Mouse (Mus musculus) heart, adult 2 months (tissue): Measurements from ENCODE around the gene Plcd1.
A peak's percentile ranks its signal among the peaks of the same experiment; 100 is the strongest.

ENCODE experiments used
- CTCF ChIP-seq: fragments of 200-600 bp; IDR thresholded peaks from 2 replicates; pipeline ENCODE4 v1.8.1; 2022; ENCODE audit warnings: antibody characterized with exemption, mild to moderate bottlenecking, moderate library complexity
- EP300 ChIP-seq: fragments of 200-500 bp; IDR thresholded peaks from 2 replicates; pipeline ENCODE4 v1.6.1; 2011; ENCODE audit warnings: low read depth, low read length, control low read depth; ENCODE audit not compliant: insufficient read depth
- POLR2A ChIP-seq: fragments of 200-500 bp; IDR thresholded peaks from 2 replicates; pipeline ENCODE4 v1.6.1; 2011; ENCODE audit warnings: mild to moderate bottlenecking, low read depth, low read length, control low read depth; ENCODE audit not compliant: insufficient read depth

- TF ChIP-seq CTCF (no peak), POLR2A (peak; percentile 58; the same call in 1 of the 2 replicates), EP300 (0 out of 2 replicates have a peak, but pooled peaks have one; percentile 5)
Observed at GRCm38 (mm10) chr9:119092473-119093418, 556 bp downstream of the Plcd1 start.
